Mouse (Mus musculus) megakaryocyte, embryonic 14.5 days (primary cell): ENCODE data around the gene Smim6.

ENCODE experiments used
- FLI1 ChIP-seq: IDR thresholded peaks from 2 replicates; pipeline ENCODE4 v1.6.1; 2012; ENCODE audit warnings: low read length, inconsistent platforms, mixed read lengths
- GATA1 ChIP-seq: IDR thresholded peaks from 3 replicates; pipeline ENCODE4 v1.6.1; 2012; ENCODE audit warnings: mixed read lengths, low read length, inconsistent platforms, borderline replicate concordance

- TF ChIP-seq GATA1 = no peak
- no peak for TF ChIP-seq FLI1
Measured at GRCm38 (mm10) chr11:115884361-115884760, 27.5 kb upstream of the Smim6 start.
